Comparison of ENCODE assay signal across 10 mouse cellular contexts in genomic region chr13:42403231-42404020, GRCm38 (mm10).
DNase-seq lines count a peak whose midpoint lies in the region; ATAC-seq and TF ChIP-seq lines count a peak whose summit lies in the region.
"Had no signal": no experiment of that assay in that cellular context is flagged by ENCODE, and none has a peak within 500 bp of the region (broad histone marks: within the 10 kb centered on the region; RNA-seq: fewer than 3 reads in every experiment).

No protein-coding gene starts in this region.

- TF ChIP-seq POLR2A in embryonic fibroblast, embryonic 13.5 days (IDR thresholded peaks at IDR 0.05; ENCODE audit: low read depth, low read length), result no peak

- WGBS in hindbrain, postnatal 0 days, result 77% methylated on average over 3 of the region's 3 CpGs

- H3K36me3 ChIP-seq in hindbrain, postnatal 0 days (ENCODE audit: insufficient read depth, low read length), result no peaks in the 10 kb centered on the region
- H3K36me3 ChIP-seq: heart, embryonic 13.5 days; stomach, embryonic 15.5 days had no signal

- TF ChIP-seq CTCF in embryonic fibroblast, embryonic 13.5 days (IDR thresholded peaks at IDR 0.05; ENCODE audit: borderline replicate concordance, insufficient read depth, low read length), result no peak
- TF ChIP-seq CTCF in hindbrain, postnatal 0 days (IDR thresholded peaks at IDR 0.05; ENCODE audit: low read depth), result no peak

- no peaks in the 10 kb centered on the region for H3K4me1 ChIP-seq in embryonic fibroblast, embryonic 13.5 days (ENCODE audit: control insufficient read depth, insufficient read depth, low read length)
- no peaks in the 10 kb centered on the region for H3K4me1 ChIP-seq in hindbrain, postnatal 0 days (ENCODE audit: insufficient read depth, low read length)
- H3K4me1 ChIP-seq: heart, embryonic 13.5 days; stomach, embryonic 15.5 days had no signal

- peak; percentile 8 to 42 for DNase-seq in urinary bladder, postnatal 36 days (ENCODE audit: low spot score in 2 of 2)
- DNase-seq in urinary bladder, postnatal 4 days (ENCODE audit: low spot score in 2 of 2), result no peak
- DNase-seq in layer of hippocampus, adult 9-10 months (ENCODE audit: low spot score), result peak; percentile 65
- DNase-seq in testis, postnatal 10 days (ENCODE audit: low spot score), result peak; percentile 41
- DNase-seq in yolk sac, embryonic 10.5 days (ENCODE audit: low spot score), result no peak
- DNase-seq in hindbrain, postnatal 0 days (ENCODE audit: low spot score), result no peak

- no peaks in the 10 kb centered on the region for H3K27me3 ChIP-seq in hindbrain, postnatal 0 days (ENCODE audit: insufficient read depth, low read length)
- H3K27me3 ChIP-seq: heart, embryonic 13.5 days; stomach, embryonic 15.5 days had no signal

- H3K9me3 ChIP-seq in hindbrain, postnatal 0 days (ENCODE audit: low read length), result no peaks in the 10 kb centered on the region
- H3K9me3 ChIP-seq: heart, embryonic 13.5 days; stomach, embryonic 15.5 days had no signal

- H3K4me3 ChIP-seq in embryonic fibroblast, embryonic 13.5 days (ENCODE audit: insufficient read depth, low read length), result no peak overlapping the region
- H3K4me3 ChIP-seq in hindbrain, postnatal 0 days (ENCODE audit: low read length), result no peak overlapping the region
- H3K4me3 ChIP-seq: heart, embryonic 13.5 days; stomach, embryonic 15.5 days had no signal

- H3K4me2 ChIP-seq in hindbrain, postnatal 0 days (ENCODE audit: low read depth, low read length), result no peak overlapping the region
- H3K4me2 ChIP-seq: heart, embryonic 13.5 days; stomach, embryonic 15.5 days had no signal

- peak overlapping the region; percentile 76 for H3K27ac ChIP-seq in embryonic fibroblast, embryonic 13.5 days (ENCODE audit: insufficient read depth, low read length)
- no peak overlapping the region for H3K27ac ChIP-seq in hindbrain, postnatal 0 days
- H3K27ac ChIP-seq: heart, embryonic 13.5 days; stomach, embryonic 15.5 days had no signal

- ATAC-seq in erythroid progenitor cell, adult 5-6 weeks (replicated peaks; ENCODE audit: low FRiP score, poor library complexity, severe bottlenecking), result no peak
- ATAC-seq in hindbrain, postnatal 0 days, result no peak

- H3K9ac ChIP-seq in hindbrain, postnatal 0 days (replicated peaks; ENCODE audit: low read length), result no peak overlapping the region
- H3K9ac ChIP-seq: heart, embryonic 13.5 days; stomach, embryonic 15.5 days had no signal

Comparison
In these comparisons a context has a peak if more than half of its experiments do, and no peak if none do; other contexts are left out.
1. DNase-seq: peak in urinary bladder, postnatal 36 days (2 of 2), layer of hippocampus, adult 9-10 months (single experiment) and testis, postnatal 10 days (single experiment); none in urinary bladder, postnatal 4 days (0 of 2), yolk sac, embryonic 10.5 days (single experiment) and hindbrain, postnatal 0 days (single experiment).